Mouse (Mus musculus): ENCODE data around the gene Dennd4b. TPM values are rescaled to one million over a fixed set of nuclear protein-coding genes. Genes with fewer than 3 reads are reported as not detected.

Gene Dennd4b
- total and polyA plus RNA-seq, 3 experiments, result 9.8 to 45.3 (median 27.8) TPM

DNA sequence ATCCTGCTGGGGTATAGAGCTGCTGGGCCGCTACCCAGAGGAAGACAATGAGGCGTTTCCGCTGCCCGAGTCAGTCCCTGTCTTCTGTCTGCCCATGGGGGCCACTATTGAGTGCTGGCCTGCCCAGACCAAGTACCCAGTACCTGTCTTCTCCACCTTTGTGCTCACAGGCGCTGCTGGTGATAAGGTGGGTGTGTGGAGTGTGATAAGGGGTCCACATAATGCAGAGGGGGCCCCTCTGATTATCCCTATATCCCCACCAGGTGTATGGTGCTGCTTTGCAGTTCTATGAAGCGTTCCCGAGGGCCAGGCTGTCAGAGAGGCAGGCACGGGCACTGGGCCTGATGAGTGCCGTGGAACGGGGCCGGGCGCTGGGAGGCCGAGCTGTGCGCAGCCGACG, 4.0 kb downstream of the Dennd4b start:
- H3K79me2 ChIP-seq (replicated peaks; ENCODE audit: control insufficient read depth, extremely low read depth, insufficient read depth, poor library complexity, severe bottlenecking), result peaks cover 28% of the 10 kb centered on the region
- no peak overlapping the region for H3K9ac ChIP-seq (ENCODE audit: insufficient read depth, low read depth)
- dilution Hi-C loops (cut with MboI; ENCODE audit: extremely low pct_ligation_motif_present, extremely low pct_unique_long_range_greater_than_20kb, low sequenced_read_pairs), result no loop called here

DNA sequence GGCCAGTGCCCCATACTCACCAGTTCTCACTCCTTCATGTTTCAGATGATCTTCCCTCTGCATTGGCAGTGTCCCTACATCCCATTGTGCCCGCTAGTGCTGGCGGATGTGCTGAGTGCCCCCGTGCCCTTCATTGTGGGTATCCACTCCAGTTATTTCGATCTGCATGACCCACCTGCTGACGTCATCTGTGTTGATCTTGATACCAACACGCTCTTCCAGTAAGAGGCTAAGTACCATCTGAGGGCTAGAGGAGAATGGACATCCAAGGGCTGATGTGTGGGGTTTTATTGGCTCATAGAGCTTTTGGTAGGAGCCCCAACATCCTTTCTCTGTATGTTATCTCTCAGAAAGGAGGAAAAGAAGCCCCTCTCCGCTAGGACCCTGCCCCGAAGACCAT, 5.8 kb downstream of the Dennd4b start:
- no peaks in the 10 kb centered on the region for H3K27me3 ChIP-seq (replicated peaks)
- H3K4me2 ChIP-seq (ENCODE audit: insufficient read depth, low read depth, poor library complexity, severe bottlenecking), result no peak overlapping the region
- no peak overlapping the region for H3K9ac ChIP-seq (ENCODE audit: insufficient read depth, low read depth)
- peaks cover 13 to 20% of the 10 kb centered on the region in 2 experiments for H3K4me1 ChIP-seq (ENCODE audit: control insufficient read depth in 1 of 2, insufficient read depth in 2 of 2)
- in situ Hi-C loops (cut with MboI; ENCODE audit: low pct_ligation_motif_present, low pct_unique_long_range_greater_than_20kb, low sequenced_read_pairs), result no loop called here
- no peak overlapping the region for H3K27ac ChIP-seq (ENCODE audit: insufficient read depth, low read depth)
- no peaks in the 10 kb centered on the region for H3K9me3 ChIP-seq (replicated peaks; ENCODE audit: low read length)
- TF ChIP-seq ELF1 (IDR thresholded peaks at IDR 0.05; ENCODE audit: low read depth, low read length) (no peak), ZC3H11A (IDR thresholded peaks at IDR 0.05; ENCODE audit: low read depth, low read length) (no peak), PAX5 (IDR thresholded peaks at IDR 0.05; ENCODE audit: low read length) (no peak), JUND (conservative IDR thresholded peaks at IDR 0.05; ENCODE audit: low read depth, low read length) (no peak), RCOR1 (conservative IDR thresholded peaks at IDR 0.05; ENCODE audit: low read depth, low read length) (no peak), POLR2A (IDR thresholded peaks at IDR 0.05; ENCODE audit: low read depth, low read length) (no peak), TBP (conservative IDR thresholded peaks at IDR 0.05; ENCODE audit: low read depth, low read length) (no peak), IRF4 (IDR thresholded peaks at IDR 0.05; ENCODE audit: low read depth, low read length) (no peak), ZNF384 (IDR thresholded peaks at IDR 0.05; ENCODE audit: low read depth, low read length) (no peak), ZKSCAN1 (IDR thresholded peaks at IDR 0.05; ENCODE audit: borderline replicate concordance, low read depth, low read length) (no peak), USF2 (conservative IDR thresholded peaks at IDR 0.05; ENCODE audit: low read depth, low read length) (no peak), MAX (IDR thresholded peaks at IDR 0.05; ENCODE audit: low read length) (no peak), SMC3 (IDR thresholded peaks at IDR 0.05; ENCODE audit: low read depth, low read length) (no peak), E2F4 (IDR thresholded peaks at IDR 0.05; ENCODE audit: insufficient replicate concordance, low read depth, low read length) (no peak), UBTF (IDR thresholded peaks at IDR 0.05; ENCODE audit: low read depth, low read length) (no peak), BHLHE40 (IDR thresholded peaks at IDR 0.05; ENCODE audit: low read depth, low read length) (no peak), GABPA (IDR thresholded peaks at IDR 0.05; ENCODE audit: insufficient replicate concordance, low read depth, low read length) (no peak)
- H3K4me3 ChIP-seq (replicated peaks in 1 of 3; ENCODE audit: low read depth in 2 of 3, low read length in 2 of 3, poor library complexity in 1 of 3), result no peak overlapping the region
- peaks cover 28% of the 10 kb centered on the region for H3K79me2 ChIP-seq (replicated peaks; ENCODE audit: control insufficient read depth, extremely low read depth, insufficient read depth, poor library complexity, severe bottlenecking)
- no peak for DNase-seq (ENCODE audit: extremely low read depth)
- H3K36me3 ChIP-seq (replicated peaks in 1 of 2; ENCODE audit: control insufficient read depth in 1 of 2, insufficient read depth in 1 of 2, low read length in 1 of 2), result peaks cover 72 to 83% of the 10 kb centered on the region in 2 experiments
- dilution Hi-C loops (cut with MboI; ENCODE audit: extremely low pct_ligation_motif_present, extremely low pct_unique_long_range_greater_than_20kb, low sequenced_read_pairs), result no loop called here

More for the DNA sequence above, 4.0 kb downstream of the Dennd4b start:
- H3K27me3 ChIP-seq (replicated peaks), result no peaks in the 10 kb centered on the region
- no peak for TF ChIP-seq POLR2AphosphoS2 (IDR thresholded peaks at IDR 0.05; ENCODE audit: low read depth, low read length)
- TF ChIP-seq ZKSCAN1 (IDR thresholded peaks at IDR 0.05; ENCODE audit: borderline replicate concordance, low read depth, low read length), result no peak
- no peak overlapping the region for H3K4me3 ChIP-seq (replicated peaks in 1 of 3; ENCODE audit: low read depth in 2 of 3, low read length in 2 of 3, poor library complexity in 1 of 3)
- H3K9me3 ChIP-seq (replicated peaks; ENCODE audit: low read length), result no peaks in the 10 kb centered on the region
- peaks cover 57 to 69% of the 10 kb centered on the region in 2 experiments for H3K36me3 ChIP-seq (replicated peaks in 1 of 2; ENCODE audit: control insufficient read depth in 1 of 2, insufficient read depth in 1 of 2, low read length in 1 of 2)
- H3K4me2 ChIP-seq (ENCODE audit: insufficient read depth, low read depth, poor library complexity, severe bottlenecking), result no peak overlapping the region
- in situ Hi-C loops (cut with MboI; ENCODE audit: low pct_ligation_motif_present, low pct_unique_long_range_greater_than_20kb, low sequenced_read_pairs), result no loop called here
- no peak for DNase-seq (ENCODE audit: extremely low read depth)
- no peak overlapping the region for H3K27ac ChIP-seq (ENCODE audit: insufficient read depth, low read depth)
- H3K4me1 ChIP-seq (ENCODE audit: control insufficient read depth in 1 of 2, insufficient read depth in 2 of 2), result peaks cover 16 to 27% of the 10 kb centered on the region in 2 experiments

All from CH12.LX (cell line).